Mouse (Mus musculus) heart, postnatal 14 days (tissue): ENCODE measurements around the gene Sh3tc1. TPM values are rescaled to one million over a fixed set of nuclear protein-coding genes. Genes with fewer than 3 reads are reported as not detected.

Source experiments
- DNase-seq, 2 experiments: peaks; one replicate each; pipeline ENCODE4 v3.0.0; 2021 to 2022
- intact Hi-C: fragments of 180-260 bp; cut with DNase I; formaldehyde crosslinking; loops from one replicate; pipeline ENCODE4 v1.15.1; 2025
- total RNA-seq, 2 experiments: library from RNA; stranded (reverse); gene quantifications; 2 replicates each; pipeline ENCODE4 v1.2.3; 2021

Gene Sh3tc1
- total RNA-seq, 2 experiments from 2014 or later, result 9.8 to 10.6 TPM

- intact Hi-C loops, result no loop called here
- DNase-seq, result no peak
Observed at GRCm38 (mm10) chr5:35728344-35728956, 11.3 kb downstream of the Sh3tc1 start.

DNA sequence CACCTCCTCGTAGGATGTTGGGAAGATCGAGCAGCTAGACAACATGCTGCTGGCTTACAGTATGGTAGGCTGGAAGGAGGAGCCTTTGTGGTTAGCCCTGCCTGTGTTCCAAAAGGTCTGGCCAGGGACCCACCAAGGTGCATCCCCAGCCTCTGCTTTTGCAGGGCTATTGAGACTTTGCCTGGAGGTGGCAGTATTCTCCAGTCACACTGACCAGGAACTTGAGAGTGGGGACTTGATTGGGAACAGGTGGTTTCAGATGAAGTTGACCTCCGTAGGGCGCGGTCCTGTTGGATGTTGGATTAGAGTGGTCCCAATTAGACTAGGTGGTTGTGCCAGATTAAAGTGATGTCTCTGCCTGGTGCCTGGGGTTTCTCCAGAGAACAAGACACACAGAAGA is 12.3 kb downstream of the Sh3tc1 start:
- intact Hi-C loops, result loop anchor here (2.0 kb wide), 1 partner anchor 19 kb away; no protein-coding TSS in a partner anchor
- no peak for DNase-seq

DNA sequence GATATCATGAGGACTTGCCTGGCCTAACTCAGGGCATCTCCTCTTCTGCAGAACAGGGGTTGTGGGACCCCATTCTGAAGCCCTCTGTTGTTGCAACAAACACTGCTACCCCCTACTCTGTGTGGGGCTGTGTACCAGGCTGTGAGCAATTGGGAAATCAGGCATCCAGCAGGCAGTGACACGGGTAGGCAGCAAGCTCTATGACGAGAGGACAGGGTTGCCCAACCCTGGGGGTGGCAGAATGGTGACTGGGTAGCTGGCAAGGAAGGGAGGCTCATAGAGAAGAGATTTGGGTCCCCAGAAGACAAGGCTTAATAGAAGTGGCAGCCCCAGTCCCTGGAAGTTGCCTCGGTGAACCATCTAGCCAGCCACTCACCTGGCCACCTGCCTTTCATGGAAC is 13.9 kb downstream of the Sh3tc1 start:
- DNase-seq, result no peak
- intact Hi-C loops, result loop anchor here (2.0 kb wide), 1 partner anchor 21 kb away; no protein-coding TSS in a partner anchor

GRCm38 (mm10) chr5:35723900-35724299 is 15.9 kb downstream of the Sh3tc1 start:
- DNase-seq, result no peak
- intact Hi-C loops, result no loop called here

- no peak for DNase-seq
- intact Hi-C loops, result no loop called here
Observed at GRCm38 (mm10) chr5:35722654-35723053, 17.1 kb downstream of the Sh3tc1 start.

DNA sequence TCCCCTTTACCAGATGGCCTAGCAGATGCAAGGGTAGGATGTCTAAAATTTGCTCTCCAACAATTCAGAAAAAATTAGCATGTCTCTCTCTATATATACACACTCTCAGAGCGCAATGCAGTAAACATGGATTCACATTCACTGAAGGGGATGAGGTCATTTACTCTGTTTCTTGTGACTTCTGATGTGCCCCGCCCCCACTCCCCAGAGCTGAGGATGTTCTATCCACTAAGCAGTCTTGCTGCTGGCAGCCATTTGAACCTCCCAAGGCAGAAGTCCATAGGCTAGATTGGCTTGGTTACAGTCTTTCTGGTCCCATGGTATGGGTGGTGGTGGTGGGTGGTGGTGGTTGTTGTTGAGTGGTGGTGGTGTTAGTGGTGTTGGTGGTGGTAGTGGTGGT is 17.9 kb downstream of the Sh3tc1 start:
- intact Hi-C loops, result no loop called here
- DNase-seq, result no peak

GRCm38 (mm10) chr5:35719880-35720279 is 19.9 kb downstream of the Sh3tc1 start:
- DNase-seq, result peak; percentile 33 to 44
- intact Hi-C loops, result loop anchor here (2.0 kb wide), 1 partner anchor 37 kb away; the partner anchor contains the start of gene Ablim2

GRCm38 (mm10) chr5:35719343-35719742 is 20.4 kb downstream of the Sh3tc1 start:
- no peak for DNase-seq
- intact Hi-C loops, result loop anchor here (2.0 kb wide), 1 partner anchor 37 kb away; the partner anchor contains the start of gene Ablim2

DNA sequence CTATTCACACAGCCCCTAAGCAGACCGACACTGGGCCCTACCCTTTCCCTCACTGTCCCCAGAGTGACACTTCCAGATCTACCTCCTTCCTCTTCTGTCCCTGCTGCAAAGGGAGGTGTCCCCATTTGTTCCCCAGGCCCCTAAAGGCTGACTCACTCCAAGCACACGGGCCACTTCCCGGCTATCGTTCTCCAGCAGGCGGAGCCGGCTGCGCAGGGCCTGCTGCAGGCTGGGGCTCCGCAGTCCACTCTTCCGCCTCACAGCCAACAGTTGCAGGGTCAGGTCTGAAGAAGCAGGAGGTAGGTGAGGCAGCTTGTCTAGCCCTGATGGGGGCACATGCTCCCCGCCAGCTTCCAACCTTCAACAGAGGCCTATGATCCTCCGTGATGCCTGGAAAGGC is 21.0 kb downstream of the Sh3tc1 start:
- intact Hi-C loops, result loop anchor here (2.0 kb wide), 1 partner anchor 38 kb away; the partner anchor contains the start of gene Ablim2
- no peak for DNase-seq

DNA sequence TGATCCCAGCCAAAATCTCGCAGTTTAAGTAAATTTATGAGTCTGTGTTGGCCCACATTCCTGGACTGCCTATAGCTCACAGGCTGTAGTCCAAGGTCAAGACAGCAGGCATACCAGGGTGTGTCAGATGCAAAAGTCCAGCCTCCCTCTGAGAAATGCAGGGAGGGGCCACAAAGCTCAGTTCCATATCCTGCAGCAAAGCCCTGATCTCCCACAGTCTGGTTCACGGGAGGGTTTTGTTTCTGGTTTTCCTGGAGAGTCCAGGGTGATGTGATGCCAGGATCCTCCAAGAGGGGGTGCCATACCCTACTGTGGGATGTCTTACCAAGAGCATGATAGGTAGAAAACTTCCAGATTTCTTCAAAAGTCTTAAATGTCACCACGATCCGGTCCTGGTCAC is 21.8 kb downstream of the Sh3tc1 start:
- peak; percentile 46 to 68 for DNase-seq
- intact Hi-C loops, result loop anchor here (2.0 kb wide), 1 partner anchor 39 kb away; the partner anchor contains the start of gene Ablim2

DNA sequence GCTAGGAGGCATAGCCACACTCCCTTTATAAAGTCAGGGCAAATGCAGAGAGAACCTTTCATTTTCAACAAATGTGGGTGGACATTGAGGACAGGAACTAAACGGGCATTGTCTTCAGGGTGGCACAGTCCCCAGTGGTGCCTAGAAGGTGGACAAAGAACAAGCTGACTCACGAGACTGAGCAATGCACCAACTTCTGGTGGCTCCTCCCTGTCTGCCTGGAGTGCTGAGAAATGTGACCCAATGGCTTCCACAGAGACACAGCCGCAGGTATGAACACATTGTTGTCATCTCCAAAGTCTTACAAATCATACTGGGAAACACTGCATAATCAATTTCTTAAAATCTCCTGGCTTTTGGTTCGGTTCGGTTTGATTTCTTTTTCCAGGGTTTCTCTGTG is 22.3 kb downstream of the Sh3tc1 start:
- intact Hi-C loops, result no loop called here
- DNase-seq, result no peak

GRCm38 (mm10) chr5:35713649-35714354 is 26.0 kb downstream of the Sh3tc1 start:
- intact Hi-C loops, result loop anchor here (5.0 kb wide), 1 partner anchor 187 kb away; the partner anchor contains the start of gene Cpz
- peak; percentile 77 to 84 for DNase-seq

DNA sequence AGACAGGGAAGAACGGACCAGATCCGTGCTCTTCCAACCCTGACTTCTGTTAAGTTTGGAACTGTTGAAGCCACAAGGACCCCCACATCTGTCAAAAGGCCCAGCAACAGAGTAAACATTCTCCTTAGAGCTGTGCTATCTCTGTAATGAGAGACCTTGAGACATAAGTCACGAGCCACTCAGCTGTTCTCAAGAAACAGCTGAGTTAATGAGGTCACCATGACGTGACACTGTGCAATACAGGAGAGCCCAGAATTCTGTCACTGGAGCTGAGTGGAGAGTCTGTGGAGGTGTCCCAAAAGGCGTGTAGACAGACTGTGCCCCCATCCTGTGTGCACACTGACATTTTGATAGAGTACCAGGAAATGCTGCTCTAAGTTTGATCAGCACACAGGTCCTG is 27.3 kb downstream of the Sh3tc1 start:
- DNase-seq, result no peak

DNA sequence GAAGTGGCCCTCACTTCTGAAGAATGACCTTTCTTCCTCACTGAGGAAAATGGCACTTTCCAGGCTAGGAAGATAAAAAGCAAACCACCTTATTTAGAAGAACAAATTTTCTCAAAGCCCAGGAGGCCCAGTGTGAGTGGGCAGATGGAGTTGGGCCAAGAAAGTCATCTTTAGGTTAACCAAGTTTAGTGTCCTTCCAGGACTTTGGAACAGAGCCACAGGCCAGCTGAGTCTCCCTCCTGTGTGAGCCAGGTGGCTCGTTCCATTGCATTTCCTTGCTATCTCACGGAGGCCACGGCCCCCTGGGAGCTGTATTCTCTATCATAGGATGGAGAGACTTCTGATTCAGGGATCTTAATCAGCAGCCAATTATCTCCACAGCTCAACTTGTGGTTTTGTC is 28.9 kb downstream of the Sh3tc1 start:
- DNase-seq, result no peak
- intact Hi-C loops, result loop anchor here (5.0 kb wide), 1 partner anchor 184 kb away; the partner anchor contains the start of gene Cpz

More for the DNA sequence above, 27.3 kb downstream of the Sh3tc1 start:
- intact Hi-C loops, result loop anchor here (5.0 kb wide), 1 partner anchor 185 kb away; the partner anchor contains the start of gene Cpz

- intact Hi-C loops, result loop anchor here (5.0 kb wide), 1 partner anchor 183 kb away; the partner anchor contains the start of gene Cpz
- DNase-seq, result no peak
Observed at GRCm38 (mm10) chr5:35710481-35710880, 29.3 kb downstream of the Sh3tc1 start.

DNA sequence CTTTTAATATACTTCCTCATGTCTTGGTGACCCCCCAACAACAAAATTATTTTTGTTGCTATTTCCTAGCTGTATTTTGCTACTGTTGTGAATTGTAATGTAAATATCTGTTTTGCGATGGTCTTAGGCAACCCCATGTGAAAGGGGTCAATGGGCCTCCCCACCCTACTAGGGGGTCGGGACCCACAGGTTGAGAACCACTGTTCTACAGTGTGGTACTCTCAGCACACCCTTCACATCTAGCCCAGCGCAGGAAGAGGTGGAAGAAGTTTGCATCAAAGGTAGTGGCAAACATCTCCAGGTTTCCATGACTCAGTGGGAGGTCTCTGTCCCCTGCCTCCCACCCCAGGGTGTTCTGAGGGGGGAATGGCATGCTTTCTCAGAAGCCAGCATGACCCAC is 34.4 kb downstream of the Sh3tc1 start:
- intact Hi-C loops, result no loop called here

GRCm38 (mm10) chr5:35703814-35704213 is 36.0 kb downstream of the Sh3tc1 start:
- no peak for DNase-seq
- intact Hi-C loops, result loop anchor here (5.0 kb wide), 1 partner anchor 153 kb away; no protein-coding TSS in a partner anchor

More for the DNA sequence above, 34.4 kb downstream of the Sh3tc1 start:
- no peak for DNase-seq

- intact Hi-C loops, result loop anchor here (5.0 kb wide), 1 partner anchor 154 kb away; no protein-coding TSS in a partner anchor
- DNase-seq, result no peak
Observed at GRCm38 (mm10) chr5:35703183-35703582, 36.6 kb downstream of the Sh3tc1 start.

DNA sequence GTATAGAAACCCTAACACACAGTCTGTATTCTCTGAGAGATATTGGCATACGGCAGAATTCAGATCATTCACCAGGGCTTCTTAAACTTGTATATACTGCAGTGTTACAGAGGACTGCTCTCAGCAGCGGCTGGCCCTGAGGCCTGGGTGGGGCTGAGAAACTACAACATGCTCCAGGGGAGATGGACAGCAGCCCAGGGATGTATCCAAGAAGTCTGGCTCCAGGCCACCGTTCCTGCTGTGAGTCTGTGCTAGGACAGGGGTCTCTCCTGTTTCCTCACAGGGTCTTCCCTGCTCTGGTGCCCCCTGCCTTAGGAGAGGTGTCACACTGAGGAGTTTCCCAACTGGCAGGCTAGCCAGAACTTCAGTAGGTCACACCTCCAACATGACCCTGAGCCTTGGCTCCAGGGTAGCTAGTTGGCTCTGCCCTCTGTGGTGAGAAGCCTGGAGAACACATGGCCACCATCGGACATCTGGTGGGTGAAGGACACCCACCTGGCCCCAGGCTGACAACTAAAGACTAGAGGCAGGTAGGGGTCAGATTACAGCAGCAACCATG is 37.1 kb downstream of the Sh3tc1 start:
- no peak for DNase-seq

GRCm38 (mm10) chr5:35701042-35701441 is 38.7 kb downstream of the Sh3tc1 start:
- intact Hi-C loops, result loop anchor here (1.0 to 5.0 kb wide), 2 partner anchors 54 to 156 kb away; no protein-coding TSS in a partner anchor
- peak; percentile 81 to 87 for DNase-seq

More for the DNA sequence above, 37.1 kb downstream of the Sh3tc1 start:
- intact Hi-C loops, result loop anchor here (5.0 kb wide), 1 partner anchor 155 kb away; no protein-coding TSS in a partner anchor

GRCm38 (mm10) chr5:35695815-35696214 is 44.0 kb downstream of the Sh3tc1 start:
- DNase-seq, result no peak
- intact Hi-C loops, result loop anchor here (5.0 kb wide), 1 partner anchor 99 kb away; no protein-coding TSS in a partner anchor
